Mouse (Mus musculus) hindbrain, embryonic 10.5 days (tissue): ENCODE measurements around the gene Limch1. TPM values are rescaled to one million over a fixed set of nuclear protein-coding genes. Genes with fewer than 3 reads are reported as not detected.
A peak's percentile ranks its signal among the peaks of the same experiment; 100 is the strongest.

Source experiments
- DNase-seq: peaks from one replicate; pipeline ENCODE4 v3.0.0-alpha.2; 2017; ENCODE audit warnings: low spot score
- H3K27ac ChIP-seq: fragments of 300-500 bp; sonication (generic); 2 replicates; pipeline ENCODE4 v1.5.1; 2016; ENCODE audit warnings: mild to moderate bottlenecking, moderate library complexity
- H3K27me3 ChIP-seq: fragments of 300-500 bp; sonication (generic); 2 replicates; pipeline ENCODE4 v1.6.1; 2016; ENCODE audit warnings: mild to moderate bottlenecking; ENCODE audit not compliant: poor library complexity, insufficient read depth, severe bottlenecking
- H3K36me3 ChIP-seq: fragments of 300-500 bp; sonication (generic); 2 replicates; pipeline ENCODE4 v1.6.1; 2016; ENCODE audit warnings: mild to moderate bottlenecking, moderate library complexity
- H3K4me1 ChIP-seq: fragments of 300-500 bp; sonication (generic); replicated peaks from 2 replicates; pipeline ENCODE4 v1.6.1; 2016; ENCODE audit warnings: mild to moderate bottlenecking
- H3K4me3 ChIP-seq: fragments of 300-500 bp; sonication (generic); 2 replicates; pipeline ENCODE4 v1.5.1; 2016; ENCODE audit warnings: mild to moderate bottlenecking, moderate library complexity
- H3K9me3 ChIP-seq: fragments of 300-500 bp; sonication (generic); 2 replicates; pipeline ENCODE4 v1.6.1; 2016; ENCODE audit warnings: mild to moderate bottlenecking, moderate library complexity
- WGBS: fragments of 180-500 bp; shearing (Covaris S2); methylation state at CpG from one replicate; pipeline ENCODE4 v1.1.7; 2016; 5-methylcytosine and 5-hydroxymethylcytosine counted together
- polyA plus RNA-seq: library from polyadenylated mRNA; unstranded; fragments of >200 nt; fragmentation: Nextera tagmentation; extraction: Ambion mirVana; gene quantifications from 2 replicates; pipeline ENCODE4 v1.2.1, GENCODE M21; 2016

Gene Limch1
- 49.0 and 49.2 TPM in 2 replicates for polyA plus RNA-seq

- peaks cover 26% of the 10 kb centered on the region for H3K27me3 ChIP-seq
Measured at GRCm38 (mm10) chr5:66745390-66745995, at the start of gene Limch1. Gene Limch1 (plus strand): TSS chr5:66745827.

GRCm38 (mm10) chr5:66697119-66697518 lies 48.5 kb upstream of the Limch1 start:
- DNase-seq, result peak; percentile 38
- Histone ChIP-seq H3K4me3 (no peak overlapping the region), H3K27ac (no peak overlapping the region), H3K4me1 (peaks cover 10% of the 10 kb centered on the region), H3K9me3 (no peaks in the 10 kb centered on the region), H3K36me3 (no peaks in the 10 kb centered on the region), H3K27me3 (no peaks in the 10 kb centered on the region)

More at GRCm38 (mm10) chr5:66745390-66745995, at the start of gene Limch1:
- WGBS, result under 1% methylated on average over 50 of the region's 50 CpGs
- no peaks in the 10 kb centered on the region for H3K9me3 ChIP-seq
- H3K4me3 ChIP-seq, result peak within 1 kb of the TSS; percentile 63
- peak within 1 kb of the TSS; percentile 84 for H3K27ac ChIP-seq
- no peaks in the 10 kb centered on the region for H3K36me3 ChIP-seq
- peaks cover 37% of the 10 kb centered on the region for H3K4me1 ChIP-seq
- DNase-seq, result peak; percentile 75

DNA sequence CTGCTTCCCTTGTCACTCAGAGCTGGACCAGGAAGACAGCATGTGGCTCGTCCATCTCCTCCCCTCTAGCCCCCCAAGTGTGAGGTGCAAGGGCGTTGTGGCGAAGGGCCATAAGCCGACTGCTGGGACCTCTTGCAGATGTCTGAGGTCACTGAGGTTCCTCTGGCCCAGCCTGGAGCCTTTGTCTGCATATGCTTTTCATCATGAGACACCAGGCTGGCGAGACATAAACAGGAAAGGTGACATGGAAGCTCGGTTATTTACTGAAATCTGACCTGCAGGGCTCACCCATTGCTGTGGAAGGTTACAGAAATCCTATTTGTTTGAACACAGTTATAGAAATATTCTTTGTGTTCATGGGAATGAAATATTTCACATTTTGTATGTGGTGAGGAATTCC lies 45.7 kb upstream of the Limch1 start:
- H3K27ac ChIP-seq, result peak overlapping the region; percentile 59
- peaks cover 21% of the 10 kb centered on the region for H3K4me1 ChIP-seq
- H3K27me3 ChIP-seq, result no peaks in the 10 kb centered on the region
- H3K36me3 ChIP-seq, result no peaks in the 10 kb centered on the region
- H3K9me3 ChIP-seq, result no peaks in the 10 kb centered on the region
- DNase-seq, result peak; percentile 35
- H3K4me3 ChIP-seq, result no peak overlapping the region
- 47% methylated on average over 6 of the region's 6 CpGs for WGBS

- Histone ChIP-seq H3K27me3 (no peaks in the 10 kb centered on the region), H3K27ac (no peak overlapping the region), H3K36me3 (no peaks in the 10 kb centered on the region), H3K4me3 (no peak overlapping the region), H3K4me1 (peaks cover 21% of the 10 kb centered on the region), H3K9me3 (no peaks in the 10 kb centered on the region)
- 89% methylated on average over 4 of the region's 4 CpGs for WGBS
- no peak for DNase-seq
Measured at GRCm38 (mm10) chr5:66701951-66702350, 43.7 kb upstream of the Limch1 start.

DNA sequence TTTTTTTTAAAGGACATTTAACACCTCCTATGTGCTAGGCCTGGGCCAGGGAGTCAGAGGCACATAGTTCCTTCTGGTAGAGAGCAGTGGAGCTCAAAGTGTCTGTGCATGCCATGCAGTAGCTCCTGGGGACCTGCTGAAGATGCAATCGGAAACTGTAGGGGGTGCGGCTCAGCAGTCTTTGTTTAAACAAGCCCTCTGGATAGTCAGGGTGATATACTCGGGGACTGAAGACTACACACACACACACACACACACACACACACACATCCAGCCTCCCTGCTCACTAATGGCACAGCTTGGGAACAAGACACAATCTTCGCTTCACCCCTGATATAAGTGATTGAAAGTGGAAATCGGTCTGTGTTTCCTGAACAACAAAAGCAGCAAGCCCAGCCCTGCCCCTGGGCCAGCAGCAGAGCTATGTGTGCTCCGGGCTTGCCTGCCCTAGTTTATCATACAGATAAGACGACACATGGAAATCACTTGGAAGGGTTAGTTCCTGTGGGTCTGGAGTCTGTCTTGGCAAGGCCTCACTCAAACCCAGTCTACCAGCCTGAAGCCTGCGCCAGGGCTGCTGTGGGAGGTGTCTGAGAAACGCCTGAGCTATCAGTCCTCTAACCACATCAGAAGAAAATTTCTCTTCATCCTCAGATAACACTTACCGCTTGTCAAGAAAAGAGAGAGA lies 42.2 kb upstream of the Limch1 start:
- WGBS, result 52% methylated on average over 10 of the region's 10 CpGs
- no peak for DNase-seq
- H3K27ac ChIP-seq, result peak overlapping the region; percentile 64; the same call in 1 of the 2 replicates
- H3K27me3 ChIP-seq, result no peaks in the 10 kb centered on the region
- H3K9me3 ChIP-seq, result no peaks in the 10 kb centered on the region
- no peak overlapping the region for H3K4me3 ChIP-seq
- H3K36me3 ChIP-seq, result no peaks in the 10 kb centered on the region
- peaks cover 21% of the 10 kb centered on the region for H3K4me1 ChIP-seq

DNA sequence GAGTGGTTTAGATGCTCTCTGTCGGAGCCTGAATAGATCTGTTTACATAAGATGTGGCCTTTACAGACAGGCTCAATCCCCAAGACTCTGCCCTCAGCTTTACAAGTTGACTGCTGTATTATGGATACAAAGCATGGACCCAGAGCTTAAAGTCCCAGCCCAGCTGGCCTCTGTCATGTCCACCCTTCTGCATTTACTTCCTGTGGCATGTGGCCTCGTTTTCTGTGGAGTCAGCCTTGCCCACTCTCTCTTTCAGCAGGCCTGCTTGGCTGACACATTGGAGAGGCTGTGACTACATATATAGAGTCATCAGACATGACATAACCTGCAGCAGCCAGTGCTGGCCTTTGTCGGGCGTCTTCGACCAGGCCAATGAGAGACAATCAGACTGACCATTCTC lies 37.8 kb upstream of the Limch1 start:
- 86% methylated on average over 5 of the region's 5 CpGs for WGBS
- no peak overlapping the region for H3K27ac ChIP-seq
- H3K4me1 ChIP-seq, result peaks cover 19% of the 10 kb centered on the region
- no peak for DNase-seq
- no peak overlapping the region for H3K4me3 ChIP-seq
- H3K27me3 ChIP-seq, result peaks cover 1% of the 10 kb centered on the region
- no peaks in the 10 kb centered on the region for H3K36me3 ChIP-seq
- no peaks in the 10 kb centered on the region for H3K9me3 ChIP-seq

DNA sequence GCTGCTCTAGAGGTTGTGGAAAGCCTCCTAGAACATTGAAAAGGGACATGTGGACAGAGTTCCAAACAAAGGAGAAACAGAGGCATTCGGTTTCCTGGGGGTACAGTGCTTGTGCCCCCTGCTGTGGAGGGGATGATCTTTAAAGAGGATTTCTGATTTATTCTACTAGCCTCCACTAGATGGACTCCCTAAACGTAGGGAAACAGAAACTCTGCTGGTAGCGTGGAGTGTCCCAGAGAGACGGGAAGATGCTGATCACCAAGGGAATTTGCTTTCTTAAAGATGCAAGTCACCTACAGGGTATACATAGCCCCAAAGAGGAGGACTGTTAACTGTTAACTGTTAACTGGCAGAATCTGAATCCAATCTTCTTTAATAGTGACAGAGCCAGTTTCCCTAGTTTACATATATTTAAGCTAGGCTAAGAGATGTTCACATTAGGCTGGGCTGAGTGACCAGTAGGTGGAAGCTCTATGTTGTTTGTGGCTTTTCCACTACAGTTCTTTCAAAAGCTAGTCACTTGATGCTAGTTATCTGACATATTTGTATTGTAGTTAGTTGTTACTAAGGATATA lies 35.1 kb upstream of the Limch1 start:
- WGBS, result 19% methylated on average over 4 of the region's 4 CpGs
- no peak overlapping the region for H3K27ac ChIP-seq
- peaks cover 4% of the 10 kb centered on the region for H3K27me3 ChIP-seq
- H3K4me3 ChIP-seq, result no peak overlapping the region
- no peaks in the 10 kb centered on the region for H3K9me3 ChIP-seq
- DNase-seq, result no peak
- peaks cover 20% of the 10 kb centered on the region for H3K4me1 ChIP-seq
- no peaks in the 10 kb centered on the region for H3K36me3 ChIP-seq

DNA sequence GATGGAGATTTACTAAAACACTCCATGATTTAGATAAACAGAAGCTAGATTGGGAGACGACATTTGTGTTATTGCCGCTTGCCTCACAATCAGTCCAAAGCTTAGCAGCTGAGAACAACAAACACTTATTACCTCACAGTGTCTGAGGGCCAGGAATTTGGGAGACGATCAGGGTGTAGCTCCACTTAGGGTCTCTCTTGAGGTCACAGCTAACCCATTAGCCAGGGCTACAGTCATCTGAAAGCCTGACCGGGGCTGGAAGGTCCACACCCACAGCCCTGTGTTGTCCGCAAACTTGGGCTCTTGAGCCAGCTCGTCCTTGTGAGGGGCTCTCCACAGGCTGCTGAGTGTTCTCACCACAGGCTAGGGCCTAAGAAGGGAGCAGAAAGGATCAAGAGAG lies 32.8 kb upstream of the Limch1 start:
- Histone ChIP-seq H3K4me3 (no peak overlapping the region), H3K36me3 (no peaks in the 10 kb centered on the region), H3K4me1 (peaks cover 24% of the 10 kb centered on the region), H3K27ac (peak overlapping the region; percentile 69), H3K9me3 (no peaks in the 10 kb centered on the region), H3K27me3 (peaks cover 4% of the 10 kb centered on the region)
- no peak for DNase-seq
- 72% methylated on average over 6 of the region's 6 CpGs for WGBS

DNA sequence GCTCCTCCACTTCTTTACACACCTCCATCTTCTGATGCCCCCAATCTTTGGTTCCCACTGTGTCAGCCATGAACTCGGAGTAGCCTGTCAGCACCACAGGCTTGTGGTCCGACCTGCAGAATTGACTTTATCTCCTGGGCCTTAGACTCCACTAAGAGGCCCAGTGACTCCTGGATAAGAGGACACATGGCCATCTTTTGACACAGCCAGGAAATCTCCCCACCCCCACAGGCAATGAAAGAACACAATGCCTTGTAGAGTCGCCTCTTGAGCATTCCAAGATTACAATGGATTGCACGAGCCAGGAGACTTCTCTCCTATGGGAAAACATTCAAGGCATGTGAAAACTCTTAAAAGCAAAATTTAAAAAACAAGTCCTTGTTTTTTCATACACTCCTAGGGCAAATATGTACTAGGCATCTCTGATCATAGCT lies 30.1 kb upstream of the Limch1 start:
- H3K27ac ChIP-seq, result no peak overlapping the region
- no peaks in the 10 kb centered on the region for H3K9me3 ChIP-seq
- peaks cover 33% of the 10 kb centered on the region for H3K4me1 ChIP-seq
- peaks cover 4% of the 10 kb centered on the region for H3K27me3 ChIP-seq
- DNase-seq, result no peak
- 46% methylated on average over 4 of the region's 4 CpGs for whole genome bisulfite sequencing
- no peaks in the 10 kb centered on the region for H3K36me3 ChIP-seq
- H3K4me3 ChIP-seq, result no peak overlapping the region

DNA sequence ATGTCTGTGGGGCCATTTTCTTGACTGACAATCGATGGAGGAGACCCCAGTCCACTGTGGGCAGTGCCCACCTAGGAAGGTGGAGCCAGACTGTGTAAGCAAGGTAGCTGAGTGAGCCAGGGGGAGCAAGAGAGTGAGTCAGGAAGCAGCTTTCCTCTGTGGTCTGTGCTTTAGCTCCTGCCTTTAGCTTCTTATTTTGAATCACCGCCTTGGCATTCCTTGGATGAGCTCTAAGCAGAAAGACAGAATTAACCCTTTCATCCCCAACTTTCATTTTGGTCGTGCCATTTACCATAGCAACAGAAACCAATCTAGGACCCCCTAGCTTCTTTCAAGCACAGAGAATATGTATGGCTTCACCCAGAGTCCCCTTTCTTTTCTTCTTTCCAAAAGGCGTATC lies 27.7 kb upstream of the Limch1 start:
- Histone ChIP-seq H3K4me3 (no peak overlapping the region), H3K9me3 (no peaks in the 10 kb centered on the region), H3K36me3 (no peaks in the 10 kb centered on the region), H3K27me3 (peaks cover 2% of the 10 kb centered on the region), H3K27ac (no peak overlapping the region), H3K4me1 (peaks cover 38% of the 10 kb centered on the region)
- no peak for DNase-seq
- 66% methylated on average over 4 of the region's 4 CpGs for WGBS

GRCm38 (mm10) chr5:66718413-66718812 lies 27.2 kb upstream of the Limch1 start:
- Histone ChIP-seq H3K27ac (no peak overlapping the region), H3K36me3 (no peaks in the 10 kb centered on the region), H3K9me3 (no peaks in the 10 kb centered on the region), H3K4me3 (no peak overlapping the region), H3K27me3 (no peaks in the 10 kb centered on the region), H3K4me1 (peaks cover 41% of the 10 kb centered on the region)
- 55% methylated on average over 3 of the region's 3 CpGs for WGBS
- no peak for DNase-seq

DNA sequence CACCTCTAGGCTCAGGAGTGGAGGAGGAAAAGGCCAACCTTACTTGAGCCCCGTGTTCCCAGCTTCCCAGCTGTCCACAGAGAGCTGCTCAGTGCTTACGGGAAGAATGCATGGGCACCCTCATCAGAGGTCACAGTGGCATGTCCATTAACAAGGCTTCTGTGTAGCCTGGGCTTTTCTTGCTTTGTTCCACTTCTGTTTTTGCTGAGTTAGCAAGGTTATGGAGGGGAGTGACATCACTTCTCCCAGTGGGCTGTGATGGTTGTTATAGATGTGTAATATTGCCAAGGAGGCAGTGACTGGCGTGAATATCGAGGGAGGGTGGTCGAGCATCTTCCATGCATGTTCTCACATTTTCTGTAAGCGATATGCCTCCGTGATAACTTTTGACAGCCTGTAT lies 26.7 kb upstream of the Limch1 start:
- peaks cover 43% of the 10 kb centered on the region for H3K4me1 ChIP-seq
- no peak overlapping the region for H3K4me3 ChIP-seq
- H3K27me3 ChIP-seq, result no peaks in the 10 kb centered on the region
- no peaks in the 10 kb centered on the region for H3K36me3 ChIP-seq
- H3K9me3 ChIP-seq, result no peaks in the 10 kb centered on the region
- 69% methylated on average over 7 of the region's 7 CpGs for WGBS
- H3K27ac ChIP-seq, result no peak overlapping the region
- DNase-seq, result no peak

- H3K4me1 ChIP-seq, result peaks cover 34% of the 10 kb centered on the region
- no peak for DNase-seq
- no peaks in the 10 kb centered on the region for H3K36me3 ChIP-seq
- 14% methylated on average over 5 of the region's 5 CpGs for WGBS
- H3K27me3 ChIP-seq, result no peaks in the 10 kb centered on the region
- H3K9me3 ChIP-seq, result no peaks in the 10 kb centered on the region
- H3K4me3 ChIP-seq, result no peak overlapping the region
- H3K27ac ChIP-seq, result peak overlapping the region; percentile 50; the same call in 1 of the 2 replicates
Measured at GRCm38 (mm10) chr5:66720921-66721320, 24.7 kb upstream of the Limch1 start.
